Mouse (Mus musculus): ENCODE measurements at regions not wholly inside any gene's neighbourhood (a gene's known extent, or its start where the extent isn't known, plus 50 kb on each side); places are given as distances from the start of the nearest gene placed in this dataset.
A peak's percentile ranks its signal among the peaks of the same experiment; 100 is the strongest.

GRCm38 (mm10) chr11:71517377-71517776 lies 232.3 kb upstream of the Wscd1 start:
- DNase-seq = peak; percentile 64

GRCm38 (mm10) chr11:71527691-71528090 lies 222.0 kb upstream of the Wscd1 start:
- no peak for DNase-seq

- DNase-seq = peak; percentile 60
Observed at GRCm38 (mm10) chr11:71528588-71528987, 221.1 kb upstream of the Wscd1 start.

- DNase-seq = no peak
Observed at GRCm38 (mm10) chr11:71541178-71541845, 208.4 kb upstream of the Wscd1 start.

- no peak for DNase-seq
Observed at GRCm38 (mm10) chr11:71557412-71557811, 192.3 kb upstream of the Wscd1 start.

- no peak for DNase-seq
Observed at GRCm38 (mm10) chr11:71564831-71565230, 184.9 kb upstream of the Wscd1 start.

GRCm38 (mm10) chr11:71576801-71577200 lies 172.9 kb upstream of the Wscd1 start:
- no peak for DNase-seq

- peak; percentile 28 for DNase-seq
Observed at GRCm38 (mm10) chr11:71581775-71582174, 167.9 kb upstream of the Wscd1 start.

GRCm38 (mm10) chr11:71591014-71591413 lies 158.7 kb upstream of the Wscd1 start:
- DNase-seq = no peak

GRCm38 (mm10) chr11:71594250-71594847 lies 155.4 kb upstream of the Wscd1 start:
- DNase-seq = peak; percentile 45

- no peak for DNase-seq
Observed at GRCm38 (mm10) chr11:71597709-71598108, 152.0 kb upstream of the Wscd1 start.

GRCm38 (mm10) chr11:71610782-71611181 lies 138.9 kb upstream of the Wscd1 start:
- peak; percentile 85 for DNase-seq

GRCm38 (mm10) chr11:71615526-71615925 lies 134.2 kb upstream of the Wscd1 start:
- DNase-seq = no peak

GRCm38 (mm10) chr11:71625501-71626191 lies 124.1 kb upstream of the Wscd1 start:
- no peak for DNase-seq

- DNase-seq = peak; percentile 69
Observed at GRCm38 (mm10) chr11:71636111-71636510, 113.6 kb upstream of the Wscd1 start.

GRCm38 (mm10) chr11:71636785-71637184 lies 112.9 kb upstream of the Wscd1 start:
- DNase-seq = peak; percentile 82

GRCm38 (mm10) chr11:71642886-71643285 lies 106.8 kb upstream of the Wscd1 start:
- DNase-seq = no peak

- no peak for DNase-seq
Observed at GRCm38 (mm10) chr11:71651756-71652380, 97.9 kb upstream of the Wscd1 start.

- no peak for DNase-seq
Observed at GRCm38 (mm10) chr11:71652381-71652775, 97.3 kb upstream of the Wscd1 start.

- DNase-seq = peak; percentile 74
Observed at GRCm38 (mm10) chr11:71658346-71658745, 91.4 kb upstream of the Wscd1 start.

GRCm38 (mm10) chr11:71670111-71671050 lies 79.3 kb upstream of the Wscd1 start:
- DNase-seq = peak; percentile 33
